Mouse (Mus musculus) cortical plate, adult 2 months (tissue): Measurements from ENCODE around the gene Tarsl2. TPM values are rescaled to one million over a fixed set of nuclear protein-coding genes. Genes with fewer than 3 reads are reported as not detected.

Source experiments
- H3K27ac ChIP-seq: fragments of 200-500 bp; 2 replicates; pipeline ENCODE4 v1.5.1; 2012; ENCODE audit warnings: low read length, control low read depth, inconsistent platforms; ENCODE audit not compliant: insufficient read depth
- H3K4me1 ChIP-seq: fragments of 200-500 bp; 2 replicates; pipeline ENCODE4 v1.6.1; 2011; ENCODE audit warnings: low read length; ENCODE audit not compliant: control insufficient read depth, insufficient read depth
- H3K4me3 ChIP-seq: fragments of 200-500 bp; 2 replicates; pipeline ENCODE4 v1.5.1; 2011; ENCODE audit warnings: mild to moderate bottlenecking, low read length, control low read depth; ENCODE audit not compliant: insufficient read depth
- CTCF ChIP-seq: fragments of 200-500 bp; IDR thresholded peaks from 2 replicates; pipeline ENCODE4 v1.5.1; 2011; ENCODE audit warnings: mild to moderate bottlenecking, control low read depth, low read length; ENCODE audit not compliant: insufficient read depth; ENCODE audit errors: extremely low read depth
- POLR2A ChIP-seq: fragments of 200-500 bp; IDR thresholded peaks from 2 replicates; pipeline ENCODE4 v1.6.1; 2011; ENCODE audit warnings: mild to moderate bottlenecking, low read length, control low read depth; ENCODE audit not compliant: insufficient read depth; ENCODE audit errors: extremely low read depth
- polyA plus RNA-seq: library from polyadenylated mRNA; depleted of rRNA; stranded (reverse); fragments of >200 nt; gene quantifications from 2 replicates; pipeline ENCODE4 v1.2.3, GENCODE M21; 2012

The Tarsl2 gene
- polyA plus RNA-seq, 1 experiment = 22.0 TPM

DNA sequence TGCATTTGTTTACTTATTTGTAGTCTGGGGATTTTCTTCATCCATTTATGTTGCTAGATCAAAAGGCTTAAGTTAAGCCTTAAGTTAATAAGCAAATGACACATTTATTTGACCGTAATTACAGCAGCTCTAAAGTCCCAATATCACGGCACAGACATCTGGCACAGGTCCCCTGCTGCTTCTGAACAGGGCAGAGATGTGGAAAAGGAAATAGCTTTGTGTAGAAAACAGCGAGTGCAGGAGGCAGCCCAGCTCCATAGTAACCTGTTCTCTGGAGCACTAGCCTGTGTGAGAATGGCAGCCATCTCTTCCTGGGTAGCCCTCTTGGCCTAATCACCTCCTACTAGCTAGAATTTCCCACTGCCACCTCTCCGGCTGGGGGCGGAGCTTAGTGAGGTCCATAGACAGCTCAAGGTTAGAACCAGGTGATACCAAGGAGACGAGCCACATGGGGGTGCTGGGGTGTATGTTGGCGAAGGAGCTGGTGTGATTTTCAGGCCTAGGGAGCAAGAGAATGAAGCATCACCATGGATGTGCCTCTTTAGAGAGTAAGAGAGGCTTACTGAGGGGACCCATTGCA, 39.6 kb downstream of the Tarsl2 start:
- Histone ChIP-seq H3K4me3 (no peak overlapping the region), H3K4me1 (no peaks in the 10 kb centered on the region), H3K27ac (no peak overlapping the region)
- TF ChIP-seq POLR2A = no peak
- TF ChIP-seq CTCF = no peak

DNA sequence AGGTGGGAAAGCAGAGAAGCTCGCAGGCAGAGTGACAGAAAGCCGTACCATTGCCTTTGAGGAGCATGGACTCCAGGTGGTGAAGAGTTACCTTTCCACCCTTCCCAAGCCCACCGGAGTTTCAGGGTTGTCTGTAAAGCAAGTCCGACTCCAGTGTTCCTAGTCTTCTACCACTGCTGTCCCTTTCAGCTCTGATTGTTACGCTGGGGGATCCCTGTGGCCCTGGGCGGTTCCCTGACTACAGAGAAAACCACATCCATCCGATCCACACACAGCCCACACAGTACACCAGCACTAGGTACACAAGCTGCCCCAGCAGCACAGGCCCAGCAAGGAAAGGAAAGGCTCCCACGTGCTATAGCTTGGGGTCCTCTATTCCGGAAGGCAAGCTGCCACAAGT, 42.0 kb downstream of the Tarsl2 start:
- H3K4me1 ChIP-seq = no peaks in the 10 kb centered on the region
- TF ChIP-seq CTCF (no peak), POLR2A (no peak)
- H3K4me3 ChIP-seq = no peak overlapping the region
- no peak overlapping the region for H3K27ac ChIP-seq

DNA sequence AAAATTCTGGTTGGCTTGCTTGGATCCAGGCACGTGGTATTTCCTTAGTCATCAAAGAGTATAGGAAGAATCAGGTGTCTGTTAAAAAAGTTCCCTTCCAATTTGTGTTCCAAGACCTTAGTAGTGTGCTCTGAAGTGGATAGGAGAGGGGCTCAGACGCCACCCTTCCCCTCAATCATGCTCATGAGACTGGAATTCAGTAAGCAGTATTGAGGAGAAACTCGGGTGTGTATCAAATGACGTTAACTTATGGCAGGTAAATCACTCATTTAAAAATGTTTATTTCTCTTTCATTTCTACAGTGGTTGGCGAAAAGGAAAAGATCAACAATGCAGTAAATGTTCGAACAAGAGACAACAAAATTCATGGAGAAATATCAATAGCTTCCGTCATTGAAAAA, 46.2 kb downstream of the Tarsl2 start, which contains the start of gene Tm2d3:
Tm2d3 (plus strand) TSS at position 301 of the 400 bp plus-strand sequence.
- Histone ChIP-seq H3K27ac (no peak within 1 kb of the TSS), H3K4me1 (peaks cover 3% of the 10 kb centered on the region; the same call in 1 of the 2 replicates), H3K4me3 (no peak within 1 kb of the TSS)
- TF ChIP-seq POLR2A (no peak), CTCF (no peak)

DNA sequence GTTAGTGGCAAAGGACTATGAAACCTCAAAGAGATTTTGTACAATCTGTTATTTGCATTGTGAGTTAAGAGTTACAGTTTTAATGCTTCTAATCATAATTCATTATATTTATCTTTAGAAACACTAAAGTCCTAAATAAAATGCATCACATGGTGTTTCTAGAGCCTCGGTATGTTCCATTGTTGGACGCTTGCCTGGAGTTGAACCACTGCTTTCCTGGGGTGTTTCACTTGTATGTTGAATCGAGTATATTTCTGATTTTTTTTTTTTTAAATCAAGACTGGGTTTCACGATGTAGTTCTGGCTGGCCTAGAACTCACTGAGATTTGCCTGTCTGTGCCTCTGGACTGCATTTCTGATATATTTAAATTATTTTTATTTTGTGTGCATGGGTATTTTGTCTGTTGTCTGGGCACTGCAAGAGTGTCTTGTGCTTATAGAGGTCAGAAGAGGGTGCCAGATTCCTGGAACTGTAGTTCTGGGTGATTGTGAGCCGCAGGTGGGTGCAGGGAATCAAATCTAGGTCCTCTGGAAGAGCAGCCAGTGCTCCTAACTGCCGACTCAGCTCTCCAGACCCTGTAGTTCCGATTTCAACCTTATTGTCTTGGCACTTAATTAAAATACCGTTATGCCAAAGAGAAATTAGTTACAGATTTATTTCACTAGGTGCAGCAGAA, 47.4 kb downstream of the Tarsl2 start:
- TF ChIP-seq CTCF (no peak), POLR2A (no peak)

DNA sequence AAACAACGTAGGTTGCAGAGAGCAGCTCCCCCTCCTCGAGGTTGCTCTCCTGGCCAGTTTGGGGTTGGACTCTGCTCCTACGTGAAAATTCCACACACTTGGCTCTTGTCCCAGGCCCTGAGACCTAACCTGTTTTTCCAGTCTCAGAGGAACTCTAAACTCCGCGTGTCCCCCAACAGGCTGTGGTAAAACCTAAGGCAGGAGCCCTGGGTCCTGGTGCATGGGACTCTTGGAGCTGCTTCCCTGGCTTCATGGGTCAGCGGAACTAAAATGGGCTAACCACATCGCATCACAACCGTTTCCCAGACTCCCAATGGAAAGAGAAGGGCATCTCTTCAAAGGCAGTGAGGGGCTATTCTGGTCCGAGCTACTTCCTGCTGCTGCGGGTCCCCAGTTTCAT, 48.2 kb downstream of the Tarsl2 start:
- Histone ChIP-seq H3K4me3 (peak overlapping the region; percentile 59), H3K4me1 (peaks cover 3% of the 10 kb centered on the region; the same call in 1 of the 2 replicates), H3K27ac (no peak overlapping the region)
- TF ChIP-seq CTCF (no peak), POLR2A (no peak)

More for the DNA sequence above, 47.4 kb downstream of the Tarsl2 start:
- no peak overlapping the region for H3K27ac ChIP-seq
- peaks cover 3% of the 10 kb centered on the region; the same call in 1 of the 2 replicates for H3K4me1 ChIP-seq
- H3K4me3 ChIP-seq = no peak overlapping the region; the same call in 1 of the 2 replicates

GRCm38 (mm10) chr7:65693301-65693821, 48.7 kb downstream of the Tarsl2 start:
- Histone ChIP-seq H3K4me1 (peaks cover 3% of the 10 kb centered on the region; the same call in 1 of the 2 replicates), H3K27ac (no peak overlapping the region), H3K4me3 (peak overlapping the region; percentile 59)
- TF ChIP-seq CTCF (no peak), POLR2A (no peak; the same call in none of the 2 replicates)

GRCm38 (mm10) chr7:65696450-65696849, 51.8 kb downstream of the Tarsl2 start:
- H3K4me3 ChIP-seq = no peak overlapping the region
- TF ChIP-seq CTCF (peak; percentile 35; the same call in 1 of the 2 replicates), POLR2A (no peak)
- H3K27ac ChIP-seq = no peak overlapping the region
- H3K4me1 ChIP-seq = peaks cover 3% of the 10 kb centered on the region; the same call in 1 of the 2 replicates

- no peak overlapping the region for H3K27ac ChIP-seq
- H3K4me1 ChIP-seq = no peaks in the 10 kb centered on the region
- no peak overlapping the region for H3K4me3 ChIP-seq
- TF ChIP-seq POLR2A (no peak), CTCF (no peak)
Measured at GRCm38 (mm10) chr7:65702076-65702475, 57.4 kb downstream of the Tarsl2 start.

DNA sequence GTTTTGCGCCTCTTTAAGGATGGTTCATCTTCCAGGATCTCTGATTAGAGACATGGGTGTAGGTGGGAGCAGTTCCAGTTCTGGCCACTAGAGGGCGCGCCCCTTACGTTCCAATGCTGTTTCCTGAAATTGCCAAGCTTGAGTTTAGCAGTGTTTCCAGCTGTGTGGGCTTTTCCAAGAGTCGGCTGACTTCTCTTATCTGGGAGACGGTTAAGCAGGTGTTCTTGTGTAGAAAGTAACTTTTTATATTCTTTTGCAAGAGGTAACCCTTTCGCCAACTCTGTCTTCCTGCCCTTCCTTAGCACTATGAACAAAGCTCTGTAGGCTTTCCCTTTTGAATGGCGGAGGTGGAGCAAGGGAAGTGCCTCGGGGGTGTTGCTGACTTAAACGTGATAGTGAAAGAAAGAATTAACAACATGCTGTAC, 60.1 kb downstream of the Tarsl2 start:
- no peaks in the 10 kb centered on the region for H3K4me1 ChIP-seq
- TF ChIP-seq CTCF (peak; percentile 94), POLR2A (no peak)
- H3K4me3 ChIP-seq = no peak overlapping the region
- no peak overlapping the region for H3K27ac ChIP-seq
